Mouse (Mus musculus) heart, embryonic 12.5 days (tissue): ENCODE data around the gene C7. TPM values are rescaled to one million over a fixed set of nuclear protein-coding genes. Genes with fewer than 3 reads are reported as not detected.

Experiments used
- ATAC-seq: fragments of 200-750 bp; cut with Nextera tagmentation; 2 replicates; pipeline ENCODE4 v1.8.0; 2017; ENCODE audit warnings: moderate TSS enrichment, moderate library complexity; ENCODE audit not compliant: insufficient number of reproducible peaks, low FRiP score
- H3K27ac ChIP-seq: fragments of 300-500 bp; sonication (generic); 2 replicates; pipeline ENCODE4 v1.5.1; 2016; ENCODE audit warnings: mild to moderate bottlenecking, moderate library complexity; ENCODE audit not compliant: poor library complexity, severe bottlenecking
- H3K27me3 ChIP-seq: fragments of 300-500 bp; sonication (generic); replicated peaks from 2 replicates; pipeline ENCODE4 v1.6.1; 2016; ENCODE audit warnings: mild to moderate bottlenecking, moderate library complexity
- H3K36me3 ChIP-seq: fragments of 300-500 bp; sonication (generic); 2 replicates; pipeline ENCODE4 v1.6.1; 2016; ENCODE audit warnings: mild to moderate bottlenecking, moderate library complexity
- H3K4me1 ChIP-seq: fragments of 300-500 bp; sonication (generic); replicated peaks from 2 replicates; pipeline ENCODE4 v1.6.1; 2016; ENCODE audit warnings: mild to moderate bottlenecking
- H3K4me2 ChIP-seq: fragments of 300-500 bp; sonication (generic); 2 replicates; pipeline ENCODE4 v1.6.1; 2016; ENCODE audit warnings: mild to moderate bottlenecking, moderate library complexity
- H3K4me3 ChIP-seq: fragments of 300-500 bp; sonication (generic); 2 replicates; pipeline ENCODE4 v1.5.1; 2016; ENCODE audit warnings: mild to moderate bottlenecking
- H3K9ac ChIP-seq: fragments of 300-500 bp; sonication (generic); 2 replicates; pipeline ENCODE4 v1.6.1; 2016; ENCODE audit warnings: mild to moderate bottlenecking, moderate library complexity
- H3K9me3 ChIP-seq: fragments of 300-500 bp; sonication (generic); replicated peaks from 2 replicates; pipeline ENCODE4 v1.6.1; 2016; ENCODE audit warnings: mild to moderate bottlenecking, moderate library complexity
- WGBS: fragments of 180-500 bp; shearing (Covaris S2); methylation state at CpG from one replicate; pipeline ENCODE4 v1.1.7; 2016; 5-methylcytosine and 5-hydroxymethylcytosine counted together
- polyA plus RNA-seq: library from polyadenylated mRNA; unstranded; fragments of >200 nt; fragmentation: Nextera tagmentation; extraction: Ambion mirVana; gene quantifications from 2 replicates; pipeline ENCODE4 v1.2.1, GENCODE M21; 2016

Gene C7
- polyA plus RNA-seq: 0.08 and 0.09 TPM in 2 replicates

DNA sequence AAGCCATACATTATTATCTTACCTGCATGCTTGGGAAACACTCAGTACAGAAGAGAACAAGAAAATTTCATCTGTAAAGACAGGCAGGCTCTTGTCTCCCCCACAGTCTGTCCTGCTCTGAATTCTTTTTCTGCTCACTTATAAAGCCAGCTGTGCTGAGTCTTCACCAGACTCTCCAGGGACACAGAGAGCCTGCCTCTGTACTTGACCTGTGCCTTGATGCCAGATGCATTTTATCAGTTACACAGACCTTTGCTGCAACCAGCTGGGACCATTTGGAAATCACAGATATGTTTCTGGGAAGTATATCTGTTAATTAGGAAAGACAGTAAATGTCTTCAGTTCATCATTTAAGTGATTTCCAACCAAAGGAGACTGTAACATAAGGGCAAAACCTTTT is at the start of gene C7:
Gene C7 (minus strand): TSS at position 106 of the 400 bp plus-strand sequence.
- no peak within 1 kb of the TSS for H3K9ac ChIP-seq
- no peak within 1 kb of the TSS for H3K4me3 ChIP-seq
- no peaks in the 10 kb centered on the region for H3K4me1 ChIP-seq
- no peaks in the 10 kb centered on the region for H3K36me3 ChIP-seq
- no peak within 1 kb of the TSS for H3K27ac ChIP-seq
- H3K9me3 ChIP-seq: no peaks in the 10 kb centered on the region
- no peak for ATAC-seq
- H3K4me2 ChIP-seq: no peak within 1 kb of the TSS
- no peaks in the 10 kb centered on the region for H3K27me3 ChIP-seq

DNA sequence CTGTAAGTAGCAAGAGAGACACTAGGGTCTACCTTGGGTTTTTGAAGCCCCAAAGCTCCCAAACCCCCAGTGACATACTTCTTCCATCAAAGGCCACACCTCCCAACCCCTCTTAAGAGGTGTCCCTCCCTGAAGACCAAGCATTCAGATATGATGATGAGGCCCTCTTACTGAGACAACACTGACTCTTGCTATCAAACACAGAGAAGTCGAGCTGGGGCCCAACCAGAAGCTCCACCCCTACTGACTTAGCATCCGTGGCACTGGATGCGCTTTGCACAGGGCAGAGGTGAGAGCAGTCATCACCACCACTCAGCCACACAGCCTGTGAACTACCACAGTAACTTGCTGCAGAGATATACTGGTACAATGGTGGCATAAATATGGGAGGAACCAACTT is 49.1 kb upstream of the C7 start:
- no peak for ATAC-seq
- no peaks in the 10 kb centered on the region for H3K27me3 ChIP-seq
- no peak overlapping the region for H3K27ac ChIP-seq
- peaks cover 13% of the 10 kb centered on the region for H3K4me1 ChIP-seq
- H3K36me3 ChIP-seq: peaks cover 3% of the 10 kb centered on the region
- H3K4me3 ChIP-seq: no peak overlapping the region
- 73% methylated on average over 3 of the region's 3 CpGs for WGBS
- no peak overlapping the region for H3K9ac ChIP-seq
- H3K4me2 ChIP-seq: no peak overlapping the region
- H3K9me3 ChIP-seq: no peaks in the 10 kb centered on the region

DNA sequence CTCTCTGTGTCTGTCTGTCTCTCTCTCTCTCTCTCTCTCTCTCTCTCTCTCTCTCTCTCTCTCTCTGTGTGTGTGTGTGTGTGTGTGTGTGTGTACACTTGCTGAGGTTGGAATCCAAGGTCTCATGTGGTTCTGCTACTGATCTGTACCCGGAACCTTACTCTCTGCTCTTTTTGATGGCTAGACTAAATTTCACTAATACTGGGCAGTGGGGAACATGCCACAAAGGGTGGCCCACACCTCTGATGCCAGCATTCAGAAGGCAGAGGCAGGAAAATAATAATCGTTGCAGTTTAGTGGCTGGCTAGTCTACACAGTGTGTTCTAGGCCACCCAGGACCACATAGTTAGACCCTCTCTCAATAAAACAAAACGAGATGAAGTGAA is 45.1 kb upstream of the C7 start:
- H3K9me3 ChIP-seq: no peaks in the 10 kb centered on the region
- no peak for ATAC-seq
- WGBS: 70% methylated on average over 3 of the region's 3 CpGs
- H3K27me3 ChIP-seq: no peaks in the 10 kb centered on the region
- peaks cover 7% of the 10 kb centered on the region for H3K36me3 ChIP-seq
- no peaks in the 10 kb centered on the region for H3K4me1 ChIP-seq
- no peak overlapping the region for H3K9ac ChIP-seq
- H3K4me2 ChIP-seq: peak overlapping the region; percentile 49
- H3K27ac ChIP-seq: 0 out of 2 replicates have a peak overlapping the region, but pooled peaks have one; percentile 0
- peak overlapping the region; percentile 45 for H3K4me3 ChIP-seq

DNA sequence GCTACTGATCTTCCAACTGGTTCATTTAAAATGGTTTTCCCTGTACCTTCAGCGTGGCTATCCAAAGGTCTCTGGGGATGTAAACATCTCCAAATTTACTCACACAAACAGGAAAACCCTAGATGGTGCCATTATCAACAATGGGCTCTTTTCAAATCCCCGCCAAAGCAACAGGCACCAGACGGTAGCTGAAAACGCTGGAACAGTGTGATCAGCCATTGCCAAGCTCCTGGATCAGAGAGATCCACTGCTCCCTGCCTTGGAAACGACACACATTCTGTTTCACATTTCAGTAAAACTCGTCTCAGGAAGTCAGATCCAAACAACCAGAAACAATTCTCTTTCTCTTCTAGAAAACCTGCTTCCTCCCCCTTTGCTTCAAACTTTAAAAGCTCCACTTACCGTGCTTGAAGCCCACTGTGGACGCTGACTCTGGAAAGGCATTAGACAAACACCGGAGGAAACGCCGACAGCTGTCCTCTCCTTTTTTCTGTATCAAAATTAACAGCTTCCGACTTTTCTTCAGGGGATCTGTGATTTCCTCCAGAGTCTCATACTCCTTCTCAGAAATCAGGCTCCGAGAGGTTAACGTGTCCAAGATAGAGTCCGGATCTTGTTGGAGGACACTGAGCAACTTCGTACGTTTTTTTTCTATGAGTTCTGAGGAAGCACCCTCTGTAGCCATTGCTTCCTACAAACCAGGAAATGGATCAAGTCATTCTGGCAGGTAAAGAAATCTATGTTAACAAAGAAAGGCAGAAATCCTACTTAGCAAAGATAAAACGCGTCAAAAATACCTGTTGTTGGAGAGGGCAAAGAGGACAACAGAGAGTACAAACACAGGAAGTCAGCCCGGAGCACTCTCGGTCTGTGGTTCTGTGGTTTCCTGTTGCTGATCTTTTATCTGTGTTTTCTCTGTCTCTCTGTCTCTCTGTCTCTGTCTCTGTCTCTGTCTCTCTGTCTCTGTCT is 44.4 kb upstream of the C7 start, which contains the start of gene Card6:
Gene Card6 (minus strand): TSS at position 854 of the 969 bp plus-strand sequence.
- no peaks in the 10 kb centered on the region for H3K4me1 ChIP-seq
- peak within 1 kb of the TSS; percentile 73 for H3K27ac ChIP-seq
- H3K4me2 ChIP-seq: peak within 1 kb of the TSS; percentile 49
- no peaks in the 10 kb centered on the region for H3K27me3 ChIP-seq
- no peaks in the 10 kb centered on the region for H3K9me3 ChIP-seq
- peak within 1 kb of the TSS; percentile 67 for H3K9ac ChIP-seq
- WGBS: 40% methylated on average over 21 of the region's 21 CpGs
- ATAC-seq: no peak
- H3K36me3 ChIP-seq: peaks cover 7% of the 10 kb centered on the region
- H3K4me3 ChIP-seq: peak within 1 kb of the TSS; percentile 45

DNA sequence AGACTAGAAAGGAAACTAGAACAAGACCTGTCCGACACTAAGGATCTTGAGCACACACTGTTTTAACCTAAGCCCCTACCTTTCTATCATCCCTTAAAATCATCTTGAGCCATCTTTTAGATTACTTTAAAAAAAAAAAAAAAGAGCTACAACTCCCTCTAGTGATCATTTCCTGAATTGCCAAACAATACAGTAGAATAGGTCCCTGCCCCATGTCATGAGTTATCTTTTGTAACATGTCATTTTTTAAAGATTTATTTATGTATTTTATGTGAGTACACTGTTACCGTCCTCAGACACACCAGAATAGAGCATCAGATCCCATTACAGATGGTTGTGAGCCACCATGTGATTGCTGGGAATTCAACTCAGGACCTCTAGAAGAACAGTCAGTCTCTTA is 42.8 kb upstream of the C7 start:
- WGBS: 45% methylated on average over 2 of the region's 2 CpGs
- no peak overlapping the region for H3K4me3 ChIP-seq
- ATAC-seq: no peak
- no peak overlapping the region for H3K27ac ChIP-seq
- no peaks in the 10 kb centered on the region for H3K4me1 ChIP-seq
- H3K9me3 ChIP-seq: no peaks in the 10 kb centered on the region
- no peaks in the 10 kb centered on the region for H3K27me3 ChIP-seq
- peaks cover 11% of the 10 kb centered on the region for H3K36me3 ChIP-seq
- no peak overlapping the region for H3K4me2 ChIP-seq
- H3K9ac ChIP-seq: no peak overlapping the region

DNA sequence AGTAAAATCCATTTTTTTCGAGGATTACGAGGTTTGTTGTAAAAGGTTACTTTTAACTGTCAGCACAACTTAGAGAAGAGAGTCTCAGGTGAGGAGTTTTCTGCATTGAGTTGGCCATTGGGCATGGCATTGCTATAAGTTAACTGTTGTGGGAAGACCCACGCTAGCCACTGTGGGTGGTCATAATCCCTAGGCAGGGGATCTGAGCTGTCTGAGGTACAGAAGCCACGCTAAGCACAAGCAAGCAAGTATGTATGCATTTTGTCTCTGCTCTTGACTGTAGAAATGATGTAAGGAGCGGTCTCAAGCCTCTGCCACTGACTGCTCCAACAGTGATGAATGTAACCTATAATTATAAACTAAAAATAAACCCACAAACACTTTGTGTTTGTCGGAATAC is 42.4 kb upstream of the C7 start:
- Histone ChIP-seq H3K4me2 (no peak overlapping the region), H3K9ac (no peak overlapping the region), H3K27ac (no peak overlapping the region), H3K9me3 (no peaks in the 10 kb centered on the region), H3K27me3 (no peaks in the 10 kb centered on the region), H3K4me1 (no peaks in the 10 kb centered on the region), H3K4me3 (no peak overlapping the region), H3K36me3 (peaks cover 13% of the 10 kb centered on the region)
- ATAC-seq: no peak
- WGBS: 81% methylated on average over 6 of the region's 6 CpGs

DNA sequence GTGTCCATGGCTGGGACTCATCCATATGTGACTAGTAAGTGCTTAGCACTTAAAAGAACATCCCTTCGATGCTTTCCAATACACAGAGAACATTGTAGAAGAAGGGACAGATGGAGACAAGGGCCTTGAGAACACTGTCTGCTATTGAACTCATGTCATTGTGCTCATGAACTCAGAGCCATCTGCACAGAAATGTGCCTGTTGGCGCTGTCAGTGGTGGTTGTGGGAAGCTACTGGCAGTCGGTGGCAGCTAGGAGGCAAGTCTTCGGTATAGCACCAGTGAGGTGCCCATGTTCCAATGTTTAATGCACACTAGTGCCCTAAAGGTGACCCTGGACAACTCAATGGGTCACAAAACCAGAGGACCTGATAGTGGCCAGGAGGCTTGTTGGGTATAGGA is 38.8 kb upstream of the C7 start:
- no peak overlapping the region for H3K27ac ChIP-seq
- H3K9ac ChIP-seq: no peak overlapping the region
- no peaks in the 10 kb centered on the region for H3K4me1 ChIP-seq
- no peak for ATAC-seq
- no peak overlapping the region for H3K4me3 ChIP-seq
- H3K27me3 ChIP-seq: no peaks in the 10 kb centered on the region
- 86% methylated on average over 4 of the region's 4 CpGs for WGBS
- H3K9me3 ChIP-seq: 0 out of 2 replicates have a peak, but pooled peaks cover 4% of the 10 kb centered on the region
- no peak overlapping the region for H3K4me2 ChIP-seq
- peaks cover 38% of the 10 kb centered on the region for H3K36me3 ChIP-seq

DNA sequence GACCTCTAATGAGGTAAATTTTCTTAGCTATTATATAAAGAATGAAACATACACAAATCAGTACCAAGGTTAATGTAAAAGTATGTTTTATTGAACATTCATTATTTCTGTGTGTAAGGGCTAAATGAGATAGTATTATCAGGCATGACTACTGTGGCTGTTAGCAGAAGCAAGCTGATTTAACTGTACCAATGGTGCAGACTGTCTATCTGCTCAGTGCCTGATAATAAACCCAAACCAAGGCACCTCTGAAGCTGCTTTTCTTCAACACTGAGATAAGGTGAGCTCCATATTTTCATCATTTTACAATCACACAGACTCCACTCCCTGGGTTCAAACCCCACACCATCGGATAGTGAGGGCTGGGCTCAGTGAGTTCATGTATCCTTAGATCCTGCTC is 33.8 kb upstream of the C7 start:
- Histone ChIP-seq H3K9me3 (peaks cover 6% of the 10 kb centered on the region; the same call in 1 of the 2 replicates), H3K4me3 (no peak overlapping the region), H3K4me2 (no peak overlapping the region), H3K4me1 (no peaks in the 10 kb centered on the region), H3K36me3 (peaks cover 29% of the 10 kb centered on the region), H3K27me3 (no peaks in the 10 kb centered on the region), H3K9ac (no peak overlapping the region), H3K27ac (no peak overlapping the region)
- WGBS: 81% methylated on average over 1 of the region's 1 CpGs
- ATAC-seq: no peak

DNA sequence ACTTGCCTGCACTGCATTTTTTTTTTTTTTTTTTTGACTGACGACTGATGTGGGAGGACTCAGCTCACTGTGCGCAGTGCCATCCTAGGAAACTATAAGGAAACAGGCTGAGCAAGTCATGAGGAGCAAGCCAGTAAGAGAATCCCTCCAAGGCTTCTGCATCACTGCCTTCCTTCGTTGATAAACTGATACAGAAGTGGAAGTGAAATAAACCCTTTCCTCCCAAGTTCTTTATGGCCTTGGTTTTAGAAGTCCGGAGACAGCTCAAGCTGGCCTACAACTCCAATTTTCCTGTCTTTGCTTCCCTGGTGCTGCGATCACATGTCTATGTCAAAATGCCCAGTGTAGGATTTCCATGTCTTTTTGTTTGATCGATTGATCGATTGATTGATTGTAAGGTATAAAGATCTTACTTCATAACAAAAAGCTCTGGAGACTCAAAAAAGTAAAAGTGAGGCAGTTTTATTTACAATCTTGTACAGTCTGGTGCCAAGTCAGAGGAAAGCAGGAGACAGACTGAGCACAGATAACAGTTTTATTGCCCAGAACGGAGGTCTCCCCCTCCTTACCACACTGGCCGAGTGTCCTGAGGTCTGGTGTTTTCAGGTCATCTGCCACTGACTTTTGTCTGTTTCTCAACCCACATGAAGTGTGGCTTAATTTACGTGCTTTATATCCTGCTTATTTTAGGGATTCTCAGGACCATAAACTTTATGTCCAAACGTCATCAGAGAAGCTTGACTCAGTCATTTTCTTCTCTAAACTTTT is 32.2 kb upstream of the C7 start:
- H3K4me1 ChIP-seq: no peaks in the 10 kb centered on the region
- H3K36me3 ChIP-seq: peaks cover 25% of the 10 kb centered on the region
- no peak overlapping the region for H3K27ac ChIP-seq
- no peak for ATAC-seq
- WGBS: 80% methylated on average over 11 of the region's 11 CpGs
- H3K4me3 ChIP-seq: no peak overlapping the region
- no peaks in the 10 kb centered on the region for H3K27me3 ChIP-seq
- no peak overlapping the region for H3K9ac ChIP-seq
- H3K4me2 ChIP-seq: no peak overlapping the region
- H3K9me3 ChIP-seq: peaks cover 6% of the 10 kb centered on the region; the same call in 1 of the 2 replicates

DNA sequence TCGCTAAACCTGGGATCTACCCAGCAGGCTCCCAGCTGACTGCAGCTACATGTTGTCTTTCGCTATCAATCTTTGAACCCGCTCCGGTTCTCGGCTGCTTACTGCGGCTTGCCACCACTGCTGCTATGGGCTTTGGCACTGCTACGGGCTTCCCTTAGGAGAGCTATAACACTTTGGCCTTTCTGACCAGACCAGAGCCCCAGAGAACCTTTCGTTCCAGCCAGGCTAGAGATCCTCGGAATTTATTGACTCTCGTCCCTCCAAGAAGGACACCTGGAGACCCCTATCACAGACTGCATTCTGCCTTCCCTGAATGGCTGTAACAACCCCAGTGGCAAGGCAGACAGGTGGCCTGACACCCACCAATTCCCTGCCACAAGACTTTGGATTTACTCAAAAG is 26.6 kb upstream of the C7 start:
- no peaks in the 10 kb centered on the region for H3K36me3 ChIP-seq
- H3K4me2 ChIP-seq: no peak overlapping the region
- peaks cover 3% of the 10 kb centered on the region; the same call in 1 of the 2 replicates for H3K9me3 ChIP-seq
- no peak for ATAC-seq
- no peak overlapping the region for H3K4me3 ChIP-seq
- no peak overlapping the region for H3K27ac ChIP-seq
- H3K4me1 ChIP-seq: no peaks in the 10 kb centered on the region
- 84% methylated on average over 10 of the region's 10 CpGs for WGBS
- H3K9ac ChIP-seq: no peak overlapping the region
- no peaks in the 10 kb centered on the region for H3K27me3 ChIP-seq
